Comparison of ENCODE assay signal across 36 mouse cellular contexts in genomic region chr16:91386419-91387120, GRCm38 (mm10). TPM values are rescaled to one million over a fixed set of nuclear protein-coding genes. Genes with fewer than 3 reads are reported as not detected.
DNase-seq lines count a peak whose midpoint lies in the region; ATAC-seq and TF ChIP-seq lines count a peak whose summit lies in the region.
"Had no signal": no experiment of that assay in that cellular context is flagged by ENCODE, and none has a peak within 500 bp of the region (broad histone marks: within the 10 kb centered on the region; RNA-seq: fewer than 3 reads in every experiment).

No protein-coding gene starts in this region.

- peak overlapping the region; percentile 26; the same call in 1 of the 2 replicates for H3K27ac ChIP-seq in hindbrain, postnatal 0 days
- no peak overlapping the region for H3K27ac ChIP-seq in hindbrain, embryonic 16.5 days (ENCODE audit: low read depth, low read length)
- H3K27ac ChIP-seq in midbrain, postnatal 0 days (ENCODE audit: low read depth, low read length) = no peak overlapping the region
- no peak overlapping the region for H3K27ac ChIP-seq in midbrain, embryonic 16.5 days (ENCODE audit: low read length)
- H3K27ac ChIP-seq in liver, postnatal 0 days (ENCODE audit: low read depth) = peak overlapping the region; percentile 87
- H3K27ac ChIP-seq: embryonic facial prominence, embryonic 13.5 days; forebrain, embryonic 12.5 days; intestine, embryonic 15.5 days; limb, embryonic 13.5 days; midbrain, embryonic 10.5 days; neural tube, embryonic 15.5 days had no signal

- H3K9ac ChIP-seq in hindbrain, postnatal 0 days (replicated peaks; ENCODE audit: low read length) = no peak overlapping the region
- no peak overlapping the region for H3K9ac ChIP-seq in hindbrain, embryonic 16.5 days (ENCODE audit: low read depth, low read length)
- no peak overlapping the region for H3K9ac ChIP-seq in midbrain, postnatal 0 days (replicated peaks; ENCODE audit: low read length, poor library complexity, severe bottlenecking)
- H3K9ac ChIP-seq in midbrain, embryonic 16.5 days (ENCODE audit: low read depth, low read length) = no peak overlapping the region
- H3K9ac ChIP-seq in liver, postnatal 0 days (replicated peaks) = no peak overlapping the region
- H3K9ac ChIP-seq: embryonic facial prominence, embryonic 13.5 days; forebrain, embryonic 12.5 days; hindbrain, embryonic 14.5 days; intestine, embryonic 15.5 days; limb, embryonic 13.5 days; neural tube, embryonic 15.5 days had no signal

- WGBS in hindbrain, postnatal 0 days = 78% methylated on average over 10 of the region's 10 CpGs
- 89% methylated on average over 10 of the region's 10 CpGs for WGBS in hindbrain, embryonic 16.5 days
- WGBS in midbrain, postnatal 0 days = 84% methylated on average over 10 of the region's 10 CpGs
- WGBS in midbrain, embryonic 16.5 days = 93% methylated on average over 10 of the region's 10 CpGs
- 77% methylated on average over 10 of the region's 10 CpGs for WGBS in liver, postnatal 0 days (ENCODE audit: insufficient replicate concordance)

- H3K4me1 ChIP-seq in hindbrain, postnatal 0 days (ENCODE audit: insufficient read depth, low read length) = no peaks in the 10 kb centered on the region
- no peaks in the 10 kb centered on the region for H3K4me1 ChIP-seq in hindbrain, embryonic 16.5 days (ENCODE audit: control insufficient read depth, insufficient read depth, low read depth, low read length)
- no peaks in the 10 kb centered on the region for H3K4me1 ChIP-seq in midbrain, postnatal 0 days (ENCODE audit: insufficient read depth, low read length)
- no peaks in the 10 kb centered on the region for H3K4me1 ChIP-seq in midbrain, embryonic 16.5 days (ENCODE audit: control insufficient read depth, insufficient read depth, low read length)
- peaks cover 14% of the 10 kb centered on the region for H3K4me1 ChIP-seq in liver, postnatal 0 days (ENCODE audit: insufficient read depth)
- H3K4me1 ChIP-seq: embryonic facial prominence, embryonic 13.5 days; limb, embryonic 13.5 days; neural tube, embryonic 15.5 days had no signal

- no peak for ATAC-seq in hindbrain, postnatal 0 days
- ATAC-seq in hindbrain, embryonic 16.5 days = no peak; the same call in 1 of the 2 replicates
- ATAC-seq in midbrain, postnatal 0 days (ENCODE audit: low FRiP score) = no peak
- no peak for ATAC-seq in midbrain, embryonic 16.5 days
- ATAC-seq in liver, postnatal 0 days = peak; percentile 32; the same call in 1 of the 2 replicates
- ATAC-seq: intestine, embryonic 15.5 days; Patski had no signal

- H3K27me3 ChIP-seq in hindbrain, postnatal 0 days (ENCODE audit: insufficient read depth, low read length) = no peaks in the 10 kb centered on the region
- no peaks in the 10 kb centered on the region for H3K27me3 ChIP-seq in hindbrain, embryonic 16.5 days (replicated peaks; ENCODE audit: control insufficient read depth, insufficient read depth, low read length)
- H3K27me3 ChIP-seq in midbrain, postnatal 0 days (ENCODE audit: insufficient read depth, low read length) = no peaks in the 10 kb centered on the region
- H3K27me3 ChIP-seq in midbrain, embryonic 16.5 days (ENCODE audit: control insufficient read depth, insufficient read depth, low read depth, low read length) = no peaks in the 10 kb centered on the region
- H3K27me3 ChIP-seq in liver, postnatal 0 days (ENCODE audit: insufficient read depth, low read length) = no peaks in the 10 kb centered on the region
- H3K27me3 ChIP-seq: CH12.LX; embryonic facial prominence, embryonic 13.5 days; forebrain, embryonic 12.5 days; intestine, embryonic 15.5 days; limb, embryonic 13.5 days; neural tube, embryonic 15.5 days; Patski had no signal

- H3K36me3 ChIP-seq in hindbrain, postnatal 0 days (ENCODE audit: insufficient read depth, low read length) = peaks cover 21% of the 10 kb centered on the region
- H3K36me3 ChIP-seq in hindbrain, embryonic 16.5 days (ENCODE audit: control insufficient read depth, insufficient read depth, low read length) = peaks cover 18% of the 10 kb centered on the region
- 0 out of 2 replicates have a peak, but pooled peaks cover 19% of the 10 kb centered on the region for H3K36me3 ChIP-seq in midbrain, postnatal 0 days (ENCODE audit: insufficient read depth, low read length)
- peaks cover 15% of the 10 kb centered on the region for H3K36me3 ChIP-seq in midbrain, embryonic 16.5 days (ENCODE audit: control insufficient read depth, insufficient read depth, low read length)
- H3K36me3 ChIP-seq in liver, postnatal 0 days (replicated peaks; ENCODE audit: insufficient read depth, low read length) = peaks cover 81% of the 10 kb centered on the region

- no peaks in the 10 kb centered on the region for H3K9me3 ChIP-seq in hindbrain, postnatal 0 days (ENCODE audit: low read length)
- no peaks in the 10 kb centered on the region for H3K9me3 ChIP-seq in hindbrain, embryonic 16.5 days (ENCODE audit: control insufficient read depth, low read length)
- H3K9me3 ChIP-seq in midbrain, postnatal 0 days (ENCODE audit: low read length) = no peaks in the 10 kb centered on the region
- no peaks in the 10 kb centered on the region for H3K9me3 ChIP-seq in midbrain, embryonic 16.5 days (replicated peaks; ENCODE audit: control insufficient read depth, low read length, poor library complexity, severe bottlenecking)
- peaks cover 5% of the 10 kb centered on the region; the same call in 1 of the 2 replicates for H3K9me3 ChIP-seq in liver, postnatal 0 days (ENCODE audit: low read length)
- H3K9me3 ChIP-seq: embryonic facial prominence, embryonic 13.5 days; forebrain, embryonic 12.5 days; G1E; intestine, embryonic 15.5 days; limb, embryonic 13.5 days; midbrain, embryonic 10.5 days; neural tube, embryonic 15.5 days had no signal

- no peak overlapping the region for H3K4me3 ChIP-seq in hindbrain, postnatal 0 days (ENCODE audit: low read length)
- no peak overlapping the region for H3K4me3 ChIP-seq in hindbrain, embryonic 16.5 days (ENCODE audit: low read length)
- no peak overlapping the region for H3K4me3 ChIP-seq in midbrain, postnatal 0 days (ENCODE audit: low read depth, low read length)
- no peak overlapping the region for H3K4me3 ChIP-seq in midbrain, embryonic 16.5 days (ENCODE audit: low read depth, low read length)
- no peak overlapping the region for H3K4me3 ChIP-seq in liver, postnatal 0 days (ENCODE audit: low read depth, low read length)
- H3K4me3 ChIP-seq: embryonic facial prominence, embryonic 13.5 days; erythroblast, embryonic 14.5 days; forebrain, embryonic 12.5 days; intestine, embryonic 15.5 days; limb, embryonic 13.5 days; midbrain, embryonic 10.5 days; neural tube, embryonic 15.5 days had no signal

- no peak overlapping the region for H3K4me2 ChIP-seq in hindbrain, postnatal 0 days (ENCODE audit: low read depth, low read length)
- H3K4me2 ChIP-seq in hindbrain, embryonic 16.5 days (ENCODE audit: low read length) = no peak overlapping the region
- no peak overlapping the region for H3K4me2 ChIP-seq in midbrain, postnatal 0 days (ENCODE audit: low read depth, low read length, poor library complexity, severe bottlenecking)
- H3K4me2 ChIP-seq in midbrain, embryonic 16.5 days (ENCODE audit: low read length) = no peak overlapping the region
- H3K4me2 ChIP-seq in liver, postnatal 0 days (ENCODE audit: low read depth, low read length) = no peak overlapping the region
- H3K4me2 ChIP-seq: embryonic facial prominence, embryonic 13.5 days; forebrain, embryonic 12.5 days; hindbrain, embryonic 14.5 days; intestine, embryonic 15.5 days; limb, embryonic 13.5 days; neural tube, embryonic 15.5 days had no signal

- no peak for TF ChIP-seq CTCF in hindbrain, postnatal 0 days (IDR thresholded peaks at IDR 0.05; ENCODE audit: low read depth)
- no peak for TF ChIP-seq CTCF in midbrain, postnatal 0 days (IDR thresholded peaks at IDR 0.05)
- no peak for TF ChIP-seq CTCF in liver, postnatal 0 days (IDR thresholded peaks at IDR 0.05; ENCODE audit: low read depth)

- TF ChIP-seq EP300 in liver, postnatal 0 days (IDR thresholded peaks at IDR 0.05; ENCODE audit: low read depth) = no peak

- no peak for DNase-seq in hindbrain, postnatal 0 days (ENCODE audit: low spot score)
- peak; percentile 12 for DNase-seq in midbrain, postnatal 0 days (ENCODE audit: low spot score)
- DNase-seq in liver, postnatal 0 days = no peak
- no peak for DNase-seq in urinary bladder, postnatal 4 days (ENCODE audit: low spot score in 2 of 2)
- no peak for DNase-seq in lung, postnatal 25 days (ENCODE audit: low spot score)
- DNase-seq: B cell, adult 2 months; cerebellum, adult 8-10 months; cerebellum, postnatal 36 days; embryo, embryonic 11 days; heart, postnatal 4 days; kidney, postnatal 36 days; layer of hippocampus, adult 9-11 months; lung, adult 2 months; thymus, adult 18-20 months had no signal

RNA-seq across cellular contexts. Expression of gene Gm21970, which starts 5.0 kb away (rescaled TPM):
- total RNA-seq in hindbrain, postnatal 0 days (2014; rRNA removed) = not detected in 2 replicates
- not detected in 2 replicates for polyA plus RNA-seq in hindbrain, postnatal 0 days (2015; fragmentation: Nextera tagmentation; extraction: Ambion mirVana)
- polyA plus RNA-seq in hindbrain, embryonic 16.5 days (2015; fragmentation: Nextera tagmentation; extraction: Ambion mirVana) = not detected in 2 replicates
- total RNA-seq in midbrain, postnatal 0 days (2014; rRNA removed) = not detected in 2 replicates
- not detected in 2 replicates for polyA plus RNA-seq in midbrain, postnatal 0 days (2015; fragmentation: Nextera tagmentation; extraction: Ambion mirVana)
- not detected in 2 replicates for polyA plus RNA-seq in midbrain, embryonic 16.5 days (2015; fragmentation: Nextera tagmentation; extraction: Ambion mirVana)
- not detected in 2 replicates for polyA plus RNA-seq in liver, postnatal 0 days (2015; fragmentation: Nextera tagmentation; extraction: Ambion mirVana)
- total RNA-seq: adrenal gland, adult 18-20 months; CH12.LX; gastrocnemius, adult 18-20 months; heart, postnatal 4 days; left cerebral cortex, adult 18-20 months; left cerebral cortex, postnatal 25 days had no signal
- polyA plus RNA-seq: embryonic facial prominence, embryonic 13.5 days; erythroblast, embryonic 14.5 days; forebrain, embryonic 12.5 days; G1E; gonadal fat pad, adult 2 months; heart, embryonic 14.5 days; hindbrain, embryonic 14.5 days; intestine, embryonic 15.5 days; kidney, embryonic 14.5 days; limb, embryonic 13.5 days; lung, adult 2 months; midbrain, embryonic 10.5 days; neural tube, embryonic 15.5 days; small intestine, adult 2 months; stomach, embryonic 16.5 days had no signal

RNA-seq across cellular contexts. Expression of gene Ifnar2, which starts 14.0 kb away (rescaled TPM):
- 18.3 and 20.9 TPM in 2 replicates for total RNA-seq in hindbrain, postnatal 0 days (2014; rRNA removed)
- polyA plus RNA-seq in hindbrain, postnatal 0 days (2015; fragmentation: Nextera tagmentation; extraction: Ambion mirVana) = 49.9 and 51.7 TPM in 2 replicates
- 40.6 and 41.7 TPM in 2 replicates for polyA plus RNA-seq in hindbrain, embryonic 16.5 days (2015; fragmentation: Nextera tagmentation; extraction: Ambion mirVana)
- 32.2 and 33.5 TPM in 2 replicates for total RNA-seq in midbrain, postnatal 0 days (2014; rRNA removed)
- 40.1 and 47.5 TPM in 2 replicates for polyA plus RNA-seq in midbrain, postnatal 0 days (2015; fragmentation: Nextera tagmentation; extraction: Ambion mirVana)
- polyA plus RNA-seq in midbrain, embryonic 16.5 days (2015; fragmentation: Nextera tagmentation; extraction: Ambion mirVana) = 35.4 and 38.7 TPM in 2 replicates
- 107 and 113 TPM in 2 replicates for polyA plus RNA-seq in liver, postnatal 0 days (2015; fragmentation: Nextera tagmentation; extraction: Ambion mirVana)

RNA-seq across cellular contexts. Expression of gene Il10rb, which starts 19.4 kb away (rescaled TPM):
- 4.2 and 7.1 TPM in 2 replicates for total RNA-seq in hindbrain, postnatal 0 days (2014; rRNA removed)
- polyA plus RNA-seq in hindbrain, postnatal 0 days (2015; fragmentation: Nextera tagmentation; extraction: Ambion mirVana) = 14.6 and 14.8 TPM in 2 replicates
- 14.8 and 16.7 TPM in 2 replicates for polyA plus RNA-seq in hindbrain, embryonic 16.5 days (2015; fragmentation: Nextera tagmentation; extraction: Ambion mirVana)
- total RNA-seq in midbrain, postnatal 0 days (2014; rRNA removed) = 5.5 and 7.5 TPM in 2 replicates
- 10.5 and 12.8 TPM in 2 replicates for polyA plus RNA-seq in midbrain, postnatal 0 days (2015; fragmentation: Nextera tagmentation; extraction: Ambion mirVana)
- 10.4 and 11.1 TPM in 2 replicates for polyA plus RNA-seq in midbrain, embryonic 16.5 days (2015; fragmentation: Nextera tagmentation; extraction: Ambion mirVana)
- polyA plus RNA-seq in liver, postnatal 0 days (2015; fragmentation: Nextera tagmentation; extraction: Ambion mirVana) = 25.5 and 26.4 TPM in 2 replicates

Comparison
In these comparisons a context has a peak if more than half of its experiments do, and no peak if none do; other contexts are left out.
1. H3K27ac ChIP-seq: peak in hindbrain, postnatal 0 days (single experiment) and liver, postnatal 0 days (single experiment); none in hindbrain, embryonic 16.5 days (single experiment), midbrain, postnatal 0 days (single experiment) and midbrain, embryonic 16.5 days (single experiment).